Mouse (Mus musculus) liver, adult 2 months (tissue): ENCODE results near the gene Arhgap21.

Source experiments
- CTCF ChIP-seq: fragments of 200-500 bp; IDR thresholded peaks from 2 replicates; pipeline ENCODE4 v1.5.1; 2011; ENCODE audit warnings: low read depth, low read length, control low read depth
- POLR2A ChIP-seq: fragments of 200-500 bp; IDR thresholded peaks from 2 replicates; pipeline ENCODE4 v1.6.1; 2011; ENCODE audit warnings: low read length, control low read depth; ENCODE audit not compliant: insufficient read depth; ENCODE audit errors: extremely low read depth

DNA sequence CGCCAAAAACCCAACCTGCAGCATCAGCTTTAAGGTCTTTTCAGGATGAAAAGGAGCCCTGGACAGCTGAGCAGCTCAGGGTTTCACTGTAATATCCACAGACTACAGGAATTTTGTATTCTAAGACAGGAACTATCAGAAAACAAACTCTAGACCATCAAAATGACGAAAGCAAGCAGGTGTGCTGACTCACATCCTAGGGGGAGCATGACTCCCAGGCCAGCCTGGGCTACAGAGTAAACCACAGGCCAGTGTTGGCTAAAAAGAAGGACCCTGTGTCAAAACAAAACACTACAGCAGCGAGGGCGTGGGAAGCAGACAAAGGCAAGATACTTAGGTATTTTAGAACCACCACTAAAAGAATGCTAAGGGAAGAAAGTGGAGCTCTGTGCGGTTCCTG is 23.1 kb downstream of the Arhgap21 start:
- TF ChIP-seq CTCF (no peak), POLR2A (no peak)
